Mouse (Mus musculus) midbrain, embryonic 16.5 days (tissue): Measurements from ENCODE around the gene Tpst2. TPM values are rescaled to one million over a fixed set of nuclear protein-coding genes. Genes with fewer than 3 reads are reported as not detected.

Experiments
- ATAC-seq: fragments of 200-750 bp; cut with Nextera tagmentation; 2 replicates; pipeline ENCODE4 v1.8.0; 2017; ENCODE audit warnings: moderate TSS enrichment
- H3K27ac ChIP-seq: fragments of 300-500 bp; sonication (generic); 2 replicates; pipeline ENCODE4 v1.5.1; 2014; ENCODE audit warnings: mild to moderate bottlenecking, low read length, mixed read lengths
- H3K27me3 ChIP-seq: fragments of 300-500 bp; sonication (generic); 2 replicates; pipeline ENCODE4 v1.6.1; 2014; ENCODE audit warnings: low read depth, low read length, mixed read lengths; ENCODE audit not compliant: control insufficient read depth, insufficient read depth
- H3K36me3 ChIP-seq: fragments of 300-500 bp; sonication (generic); 2 replicates; pipeline ENCODE4 v1.6.1; 2014; ENCODE audit warnings: mild to moderate bottlenecking, low read length, moderate library complexity, mixed read lengths; ENCODE audit not compliant: control insufficient read depth, insufficient read depth
- H3K4me1 ChIP-seq: fragments of 300-500 bp; sonication (generic); 2 replicates; pipeline ENCODE4 v1.6.1; 2014; ENCODE audit warnings: mild to moderate bottlenecking, low read length, mixed read lengths; ENCODE audit not compliant: control insufficient read depth, insufficient read depth
- H3K4me2 ChIP-seq: fragments of 300-500 bp; sonication (generic); 2 replicates; pipeline ENCODE4 v1.6.1; 2014; ENCODE audit warnings: mild to moderate bottlenecking, low read length, mixed read lengths
- H3K4me3 ChIP-seq: fragments of 300-500 bp; sonication (generic); 2 replicates; pipeline ENCODE4 v1.5.1; 2014; ENCODE audit warnings: low read depth, mild to moderate bottlenecking, low read length, moderate library complexity, mixed read lengths
- H3K9ac ChIP-seq: fragments of 300-500 bp; sonication (generic); 2 replicates; pipeline ENCODE4 v1.6.1; 2014; ENCODE audit warnings: low read depth, low read length, mixed read lengths
- H3K9me3 ChIP-seq: fragments of 300-500 bp; sonication (generic); replicated peaks from 2 replicates; pipeline ENCODE4 v1.6.1; 2014; ENCODE audit warnings: mild to moderate bottlenecking, low read length, mixed read lengths; ENCODE audit not compliant: control insufficient read depth, poor library complexity, severe bottlenecking
- WGBS: fragments of 180-500 bp; shearing (Covaris S2); extraction: QIAGEN DNeasy Blood & Tissue Kit; methylation state at CpG from one replicate; pipeline ENCODE4 v1.1.7; 2014; 5-methylcytosine and 5-hydroxymethylcytosine counted together
- polyA plus RNA-seq: library from polyadenylated mRNA; unstranded; fragments of >200 nt; fragmentation: Nextera tagmentation; extraction: Ambion mirVana; gene quantifications from 2 replicates; pipeline ENCODE4 v1.2.1, GENCODE M21; 2015

Tpst2 gene
- polyA plus RNA-seq, 1 experiment from 2014 or later: 34.5 TPM

DNA sequence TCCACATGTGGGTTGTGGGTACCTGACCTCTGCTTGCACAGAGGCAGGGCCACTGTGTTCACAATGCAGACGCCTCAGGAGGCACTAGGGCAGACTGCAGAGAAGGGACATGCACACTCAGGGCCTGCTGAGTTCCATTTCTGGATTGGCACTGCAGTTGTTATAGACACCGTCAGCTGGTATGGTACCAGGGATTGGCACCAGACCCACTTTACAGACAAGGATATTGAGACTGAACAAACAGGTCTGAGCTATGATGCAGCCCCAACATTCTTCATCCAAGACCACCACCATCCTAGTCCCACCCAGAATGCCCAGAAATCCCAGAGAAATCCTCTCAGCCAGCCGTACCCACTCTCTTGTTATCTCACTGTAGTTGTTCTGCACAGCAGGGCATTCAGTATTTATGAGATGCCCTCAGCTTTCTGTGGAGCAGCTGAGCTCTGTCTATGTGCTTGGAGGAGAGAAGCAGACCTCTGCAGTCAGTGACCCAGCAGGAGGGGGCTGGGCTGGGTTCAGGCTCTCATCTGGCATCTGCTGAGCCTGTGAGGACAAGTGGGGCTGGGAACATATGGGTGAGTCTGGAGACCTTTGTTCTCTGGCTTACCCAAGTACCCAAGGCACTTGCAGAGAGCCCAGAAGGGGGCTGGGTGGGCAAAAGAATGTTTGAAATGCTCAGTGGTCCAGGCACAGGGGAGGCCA lies 37.6 kb upstream of the Tpst2 start:
- ATAC-seq: no peak
- no peaks in the 10 kb centered on the region for H3K9me3 ChIP-seq
- no peak overlapping the region for H3K4me2 ChIP-seq
- 0 out of 2 replicates have a peak overlapping the region, but pooled peaks have one; percentile 11 for H3K9ac ChIP-seq
- H3K27me3 ChIP-seq: no peaks in the 10 kb centered on the region
- H3K27ac ChIP-seq: peak overlapping the region; percentile 39
- peaks cover 21% of the 10 kb centered on the region; the same call in 1 of the 2 replicates for H3K4me1 ChIP-seq
- WGBS: 39% methylated on average over 3 of the region's 3 CpGs
- H3K4me3 ChIP-seq: no peak overlapping the region
- H3K36me3 ChIP-seq: no peaks in the 10 kb centered on the region

DNA sequence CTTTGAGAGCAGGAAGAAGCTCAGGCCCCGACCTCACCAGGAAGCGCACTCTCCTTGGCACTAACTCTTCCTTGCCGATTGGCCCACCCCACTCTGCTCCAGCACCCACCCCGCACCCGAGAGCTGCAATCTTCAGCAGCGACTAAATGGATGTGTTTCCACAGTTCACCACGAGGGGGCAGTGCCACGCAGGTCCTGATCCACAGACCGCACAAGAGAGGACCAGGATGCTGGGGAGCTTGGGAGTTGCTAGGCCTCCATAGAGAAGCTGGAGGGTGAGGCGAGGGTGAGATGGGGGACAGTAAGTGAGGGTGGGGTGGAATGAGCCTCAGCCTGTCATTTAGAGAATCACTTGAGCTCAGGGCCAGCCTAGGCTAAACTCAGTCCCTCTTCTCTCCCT lies 35.7 kb upstream of the Tpst2 start:
- Histone ChIP-seq H3K9ac (no peak overlapping the region), H3K9me3 (no peaks in the 10 kb centered on the region), H3K4me1 (peaks cover 21% of the 10 kb centered on the region; the same call in 1 of the 2 replicates), H3K27me3 (no peaks in the 10 kb centered on the region), H3K36me3 (no peaks in the 10 kb centered on the region), H3K4me2 (no peak overlapping the region; the same call in 1 of the 2 replicates), H3K27ac (no peak overlapping the region), H3K4me3 (no peak overlapping the region)
- ATAC-seq: peak; percentile 52; the same call in 1 of the 2 replicates
- 2% methylated on average over 9 of the region's 10 CpGs for WGBS

DNA sequence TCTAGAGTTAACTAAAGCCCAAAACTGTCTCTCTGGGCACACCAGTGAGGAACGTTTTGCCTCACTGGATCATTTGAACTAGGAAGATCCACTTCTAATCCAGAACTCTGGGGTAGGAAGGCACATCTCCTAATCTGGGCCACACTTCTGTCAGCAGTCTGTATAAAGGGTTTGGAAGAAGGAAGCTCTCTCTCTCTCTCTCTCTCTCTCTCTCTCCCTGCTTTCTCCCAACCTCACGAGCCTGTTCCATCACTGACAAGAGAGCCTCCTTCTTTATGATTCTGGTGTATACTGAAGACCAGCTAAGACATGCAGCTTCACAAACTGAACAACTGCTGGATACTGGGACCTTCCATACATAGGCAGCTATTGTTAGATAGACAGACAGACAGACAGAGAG lies 34.6 kb upstream of the Tpst2 start:
- Histone ChIP-seq H3K36me3 (no peaks in the 10 kb centered on the region), H3K4me2 (no peak overlapping the region), H3K9ac (no peak overlapping the region), H3K27me3 (no peaks in the 10 kb centered on the region), H3K4me1 (peaks cover 16% of the 10 kb centered on the region; the same call in 1 of the 2 replicates), H3K9me3 (no peaks in the 10 kb centered on the region), H3K4me3 (no peak overlapping the region), H3K27ac (no peak overlapping the region)
- ATAC-seq: no peak
- WGBS: 87% methylated on average over 2 of the region's 2 CpGs

DNA sequence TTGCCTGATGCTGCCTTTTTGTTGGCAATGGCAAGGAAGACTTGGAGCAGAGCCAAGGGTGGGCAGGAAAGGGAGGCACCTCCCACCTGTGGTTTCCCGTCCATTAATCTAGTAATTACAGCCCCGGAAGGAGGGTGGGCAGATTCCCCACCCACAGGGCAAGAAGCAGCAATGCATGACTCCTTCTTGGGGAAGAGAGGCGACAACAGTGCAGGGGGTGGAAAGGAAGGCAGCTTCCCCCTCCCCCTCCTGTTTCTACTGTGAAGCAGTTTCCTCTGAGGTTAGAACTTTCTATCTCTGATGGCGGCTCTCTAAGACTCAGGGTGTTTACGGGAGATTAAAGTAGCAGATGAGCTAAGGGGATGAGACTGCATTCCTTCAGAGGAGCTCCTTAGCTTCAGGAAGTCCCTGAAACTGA lies 34.1 kb upstream of the Tpst2 start:
- 67% methylated on average over 5 of the region's 5 CpGs for WGBS
- no peak for ATAC-seq

DNA sequence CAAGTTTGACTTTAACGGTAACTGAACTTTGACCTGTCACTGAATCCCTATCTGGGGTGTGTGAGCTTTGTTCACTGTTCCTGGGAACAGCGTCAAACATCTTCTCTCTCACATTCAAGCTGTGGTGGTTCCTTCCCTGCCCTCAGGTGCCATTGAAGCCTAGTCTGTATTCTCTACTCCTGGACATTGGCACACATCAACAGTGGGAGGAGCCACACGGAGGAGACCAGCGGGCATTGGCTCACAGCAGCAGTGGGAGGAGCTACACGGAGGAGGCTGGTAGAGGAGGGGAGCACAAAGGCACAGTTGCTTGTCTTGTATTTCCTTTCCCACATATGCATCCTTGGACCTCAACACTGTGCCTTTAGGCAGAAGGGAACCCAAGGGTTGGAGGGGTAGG lies 33.5 kb upstream of the Tpst2 start:
- 58% methylated on average over 5 of the region's 5 CpGs for WGBS
- Histone ChIP-seq H3K27ac (no peak overlapping the region), H3K36me3 (no peaks in the 10 kb centered on the region), H3K4me3 (no peak overlapping the region), H3K9ac (no peak overlapping the region), H3K27me3 (no peaks in the 10 kb centered on the region), H3K4me1 (peaks cover 6% of the 10 kb centered on the region; the same call in 1 of the 2 replicates), H3K4me2 (no peak overlapping the region), H3K9me3 (no peaks in the 10 kb centered on the region)
- no peak for ATAC-seq

More for the DNA sequence above, 34.1 kb upstream of the Tpst2 start:
- Histone ChIP-seq H3K4me2 (no peak overlapping the region), H3K4me1 (peaks cover 11% of the 10 kb centered on the region; the same call in 1 of the 2 replicates), H3K4me3 (no peak overlapping the region), H3K27ac (no peak overlapping the region), H3K27me3 (no peaks in the 10 kb centered on the region), H3K9ac (no peak overlapping the region), H3K9me3 (no peaks in the 10 kb centered on the region), H3K36me3 (no peaks in the 10 kb centered on the region)

DNA sequence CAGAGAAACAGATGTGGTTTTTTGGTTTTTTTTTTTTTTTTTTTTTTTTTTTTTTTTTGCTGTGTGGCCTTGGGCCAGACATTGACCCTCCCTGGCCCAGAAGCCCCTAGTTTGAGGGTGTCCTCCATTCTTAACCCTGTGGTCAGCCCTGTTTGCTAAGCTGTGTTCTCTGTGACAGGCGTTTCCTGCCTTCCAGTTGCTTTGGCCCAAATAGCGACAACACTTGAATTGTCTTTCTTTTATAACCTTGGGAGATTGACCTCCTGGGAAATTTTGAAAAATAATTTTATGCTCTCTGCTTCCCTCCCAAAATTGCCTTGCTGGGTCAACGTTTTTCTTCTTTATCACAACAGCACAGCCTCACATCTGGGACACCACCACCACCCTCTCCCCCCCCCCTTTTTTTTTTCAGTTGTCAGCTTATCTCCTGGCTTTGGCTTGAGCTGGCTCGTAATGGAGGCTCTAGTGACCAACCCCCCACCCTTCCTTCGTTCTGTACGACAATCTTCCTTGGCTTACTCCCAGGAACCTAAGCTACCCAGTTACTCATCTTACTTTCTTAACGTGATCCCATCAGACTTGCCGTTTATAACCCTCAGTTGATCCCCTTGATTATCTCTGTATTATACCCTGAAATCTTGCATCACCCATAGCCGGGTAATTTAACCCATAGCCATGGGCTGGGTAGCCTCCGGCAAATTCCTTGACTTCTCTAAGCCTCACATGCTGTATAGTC lies 32.8 kb upstream of the Tpst2 start:
- Histone ChIP-seq H3K4me3 (no peak overlapping the region), H3K9ac (no peak overlapping the region), H3K9me3 (no peaks in the 10 kb centered on the region), H3K36me3 (no peaks in the 10 kb centered on the region), H3K27ac (no peak overlapping the region), H3K27me3 (no peaks in the 10 kb centered on the region), H3K4me2 (no peak overlapping the region), H3K4me1 (peaks cover 5% of the 10 kb centered on the region; the same call in 1 of the 2 replicates)
- 67% methylated on average over 10 of the region's 10 CpGs for WGBS
- ATAC-seq: no peak

DNA sequence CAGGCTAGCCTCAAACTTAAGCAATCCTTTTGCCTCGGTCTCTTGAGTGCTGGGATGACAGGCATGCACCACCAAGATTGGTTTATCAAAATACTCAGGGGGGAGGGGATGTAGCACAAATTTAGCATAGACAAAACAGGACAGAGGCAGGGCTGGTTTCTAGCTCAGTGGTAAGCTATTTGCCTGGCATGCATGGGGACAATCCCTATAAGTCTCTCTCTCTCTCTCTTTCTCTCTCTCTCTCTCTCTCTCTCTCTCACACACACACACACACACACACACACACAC lies 32.3 kb upstream of the Tpst2 start:
- Histone ChIP-seq H3K4me2 (no peak overlapping the region), H3K4me3 (no peak overlapping the region), H3K27ac (no peak overlapping the region), H3K9me3 (no peaks in the 10 kb centered on the region), H3K27me3 (no peaks in the 10 kb centered on the region), H3K4me1 (no peaks in the 10 kb centered on the region; the same call in 1 of the 2 replicates), H3K36me3 (no peaks in the 10 kb centered on the region), H3K9ac (no peak overlapping the region)
- ATAC-seq: no peak
- WGBS: 83% methylated on average over 1 of the region's 1 CpGs

DNA sequence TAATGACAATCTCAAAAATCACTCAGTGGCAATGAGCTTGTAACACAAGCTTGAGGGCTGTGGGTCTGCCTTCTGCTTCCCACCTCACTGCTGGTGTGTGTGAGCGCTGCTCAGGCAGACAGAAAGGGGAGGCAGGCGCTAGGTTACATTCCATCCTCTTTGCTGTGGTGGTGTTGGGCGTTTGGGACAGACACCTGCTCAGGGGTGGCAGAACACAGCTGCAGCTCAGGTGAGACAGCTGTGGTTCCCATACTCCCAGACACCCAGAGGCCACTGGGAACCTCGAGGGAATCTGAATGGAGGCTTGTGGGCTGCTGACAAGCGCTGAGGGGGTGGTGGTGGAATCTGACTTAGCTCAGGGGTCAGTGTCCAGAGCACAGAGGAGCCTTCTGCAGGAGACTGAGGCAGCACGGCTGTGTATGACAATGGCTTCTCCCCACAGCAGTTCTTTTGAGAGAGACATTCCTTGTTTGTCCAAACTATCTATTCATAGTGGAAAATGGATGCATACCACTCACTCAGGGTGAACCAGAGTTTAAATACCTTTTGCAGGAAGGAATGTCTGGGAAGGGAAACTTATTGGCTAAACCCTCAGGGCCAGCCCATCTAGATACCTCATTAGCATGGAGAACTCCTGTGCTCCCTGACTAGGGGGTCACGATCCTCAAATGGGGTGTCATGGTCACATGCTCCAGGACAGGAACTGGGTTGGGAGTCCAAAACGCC lies 31.4 kb upstream of the Tpst2 start:
- Histone ChIP-seq H3K4me1 (no peaks in the 10 kb centered on the region), H3K4me3 (no peak overlapping the region), H3K27ac (no peak overlapping the region), H3K9ac (no peak overlapping the region), H3K36me3 (no peaks in the 10 kb centered on the region), H3K9me3 (no peaks in the 10 kb centered on the region), H3K4me2 (no peak overlapping the region), H3K27me3 (no peaks in the 10 kb centered on the region)
- 60% methylated on average over 8 of the region's 8 CpGs for WGBS
- no peak for ATAC-seq

DNA sequence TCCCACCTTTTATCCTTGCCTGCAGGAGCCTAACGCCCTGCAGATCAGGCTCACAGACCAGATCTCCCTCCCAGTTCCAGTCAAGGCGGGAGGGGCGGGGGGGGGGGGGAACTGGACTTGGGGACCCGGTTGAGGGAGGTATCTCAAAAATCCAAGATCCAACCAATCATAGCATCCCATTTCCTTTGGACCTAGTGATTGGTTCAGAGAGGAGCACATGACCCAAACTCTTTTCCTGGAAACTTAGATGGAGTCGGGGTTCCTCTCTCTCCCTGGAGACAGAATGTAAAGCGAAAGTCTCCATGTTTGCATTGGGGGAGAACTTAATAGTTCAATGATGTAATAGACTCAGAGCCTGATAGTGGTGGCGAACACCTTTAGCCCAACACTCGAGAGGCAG lies 29.1 kb upstream of the Tpst2 start:
- no peaks in the 10 kb centered on the region for H3K36me3 ChIP-seq
- no peak overlapping the region for H3K4me2 ChIP-seq
- no peak for ATAC-seq
- WGBS: 44% methylated on average over 8 of the region's 8 CpGs
- H3K4me3 ChIP-seq: no peak overlapping the region
- no peaks in the 10 kb centered on the region for H3K9me3 ChIP-seq
- H3K4me1 ChIP-seq: no peaks in the 10 kb centered on the region
- H3K27ac ChIP-seq: no peak overlapping the region
- no peak overlapping the region for H3K9ac ChIP-seq
- no peaks in the 10 kb centered on the region for H3K27me3 ChIP-seq
